Mouse (Mus musculus) C3H10T1/2 (cell line): ENCODE measurements around the gene Ogg1. TPM values are rescaled to one million over a fixed set of nuclear protein-coding genes. Genes with fewer than 3 reads are reported as not detected.

ENCODE experiments used
- polyA plus RNA-seq, 2 experiments: library from polyadenylated mRNA; unstranded; fragments of >200 nt; fragmentation: generic; extraction: Trizol; gene quantifications; one replicate each; pipeline ENCODE4 v1.2.1; 2012; ENCODE audit warnings: missing spikeins in 2 of 2

Ogg1 gene
- 10 to 100 TPM; 11.4 to 15.7 TPM for polyA plus RNA-seq

DNA sequence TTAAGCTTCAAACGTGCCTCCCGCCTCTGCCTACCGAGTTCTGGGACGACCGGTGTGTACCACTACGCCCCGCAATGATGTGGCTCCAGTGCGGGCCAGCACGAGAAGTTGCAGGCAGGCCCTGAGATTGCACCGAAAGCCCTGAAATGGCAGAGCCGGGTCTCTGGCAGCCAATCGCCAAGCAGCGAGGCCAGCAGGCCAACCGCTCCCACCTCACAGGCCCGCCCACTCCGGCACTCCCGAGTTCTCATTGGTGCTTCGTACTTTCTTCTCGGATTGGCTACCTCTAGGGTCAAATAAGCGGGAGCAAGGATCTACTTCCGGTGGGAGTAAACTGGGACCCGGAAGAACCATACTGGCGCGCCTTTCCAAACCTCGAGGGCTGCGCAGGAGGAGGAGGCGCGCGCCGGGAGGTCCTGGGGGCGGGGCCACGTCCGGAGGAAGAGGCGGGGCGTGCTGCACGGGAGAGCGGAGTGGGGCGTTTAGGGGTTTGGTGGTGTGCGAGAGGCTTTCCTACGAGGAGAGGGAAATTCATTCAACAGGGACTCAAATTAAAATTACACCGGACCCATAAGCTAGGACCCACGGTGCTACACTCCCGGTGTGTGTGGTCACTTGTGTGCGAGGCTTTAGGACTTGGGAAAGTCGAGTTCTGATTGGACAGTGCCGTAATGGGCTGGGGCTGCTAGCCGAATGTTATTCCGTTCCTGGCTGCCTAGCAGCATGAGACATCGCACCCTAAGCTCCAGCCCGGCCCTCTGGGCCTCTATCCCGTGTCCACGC lies at the start of gene Ogg1:
TSS of gene Ogg1 (plus strand) at position 440 of the 783 bp plus-strand sequence.

GRCm38 (mm10) chr6:113282101-113282802 lies 44.5 kb upstream of the Ogg1 start, which contains the start of gene Cpne9:
TSS of gene Cpne9 (plus strand) at chr6:113282307.

DNA sequence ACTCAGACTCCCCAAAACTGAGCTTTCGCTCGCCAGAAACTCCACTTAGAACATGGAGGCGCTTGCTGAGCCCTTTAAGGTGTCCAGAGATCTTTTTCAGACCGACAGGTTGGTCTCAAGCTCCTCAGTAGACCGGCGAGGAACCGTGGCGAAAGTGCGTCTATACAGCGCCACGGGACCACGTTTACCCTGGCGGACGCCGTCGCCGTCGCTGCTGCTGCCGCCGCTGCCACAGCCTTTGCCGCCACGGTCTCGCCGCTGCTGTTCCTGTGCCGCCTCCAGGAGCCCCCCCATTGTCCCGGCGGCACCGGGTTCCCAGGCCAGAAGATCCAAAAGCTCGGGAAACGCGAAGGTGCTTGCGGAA lies 19.8 kb upstream of the Ogg1 start, which contains the start of gene Brpf1:
TSS of gene Brpf1 (plus strand) at position 152 of the 364 bp plus-strand sequence.

DNA sequence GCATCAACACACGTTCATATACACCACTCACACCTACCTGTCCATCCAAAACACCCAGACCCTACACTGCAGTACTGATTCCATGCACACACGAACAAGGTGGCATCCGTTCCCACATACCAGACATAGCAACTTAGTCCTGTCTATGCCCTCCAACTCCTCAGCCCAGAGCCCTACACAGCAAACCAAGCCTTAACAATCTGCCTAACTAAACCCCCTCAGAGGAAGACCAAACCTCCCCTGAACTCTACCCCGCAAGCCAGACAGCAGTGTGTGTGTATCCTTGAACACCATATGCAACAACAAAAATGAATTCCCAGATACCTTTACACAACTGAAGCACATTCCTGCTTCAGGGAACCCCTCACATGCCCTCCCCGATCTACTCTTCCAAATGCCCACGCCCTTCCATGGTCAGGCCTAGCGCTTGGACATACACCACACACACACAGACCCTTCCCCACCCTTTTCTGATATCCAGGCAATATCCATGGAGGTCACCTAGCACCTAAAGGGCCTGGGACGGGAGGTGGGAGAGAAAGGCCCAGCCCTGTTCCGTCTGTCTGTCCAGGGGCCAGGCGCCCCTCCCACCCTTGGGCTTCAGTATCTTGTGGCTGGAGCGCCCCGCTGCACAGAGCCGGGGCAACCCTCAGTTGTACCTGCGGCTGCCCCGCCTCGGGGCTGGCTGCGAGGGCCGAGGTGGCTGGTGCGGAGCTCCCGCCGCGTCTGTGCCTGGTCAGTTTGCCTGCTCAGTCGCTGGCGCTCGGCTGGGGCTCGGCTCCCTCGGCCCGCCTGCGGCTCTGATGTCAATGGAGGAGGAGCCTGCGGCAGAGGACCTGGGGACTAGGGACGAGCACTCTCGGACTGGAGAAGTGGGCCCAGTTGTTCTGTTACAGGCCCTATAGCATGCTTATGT lies 16.7 kb downstream of the Ogg1 start, which contains the start of gene Camk1:
TSS of gene Camk1 (minus strand) at position 808 of the 916 bp plus-strand sequence.

GRCm38 (mm10) chr6:113377496-113378385 lies 51.0 kb downstream of the Ogg1 start, which contains the start of the genes Tada3 and Arpc4:
TSS of gene Tada3 (minus strand) at chr6:113377883.
TSS of gene Arpc4 (plus strand) at chr6:113378115.

Other genes starting within 250 kb of the Ogg1 start
- gene Setd5, start 249.6 kb upstream of the Ogg1 start, polyA plus RNA-seq: 10 to 100 TPM in 1 of 2 experiments, 1 to 10 TPM in 1; 1.6 to 19.1 TPM
- 10 to 100 TPM in 1 of 2 experiments, 1 to 10 TPM in 1; 1.7 to 10.5 TPM for gene Lhfpl4, start 131.6 kb upstream of the Ogg1 start, polyA plus RNA-seq
- 10 to 100 TPM; 20.4 to 29.4 TPM for gene Mtmr14, start 89.1 kb upstream of the Ogg1 start, polyA plus RNA-seq
- under 1 TPM; 0.06 to 0.08 TPM for gene Cpne9, start 44.7 kb upstream of the Ogg1 start, polyA plus RNA-seq
- 10 to 100 TPM in 1 of 2 experiments, 1 to 10 TPM in 1; 3.4 to 11.1 TPM for gene Brpf1, start 19.8 kb upstream of the Ogg1 start, polyA plus RNA-seq
- gene Camk1, start 17.0 kb downstream of the Ogg1 start, polyA plus RNA-seq: 100 to 1,000 TPM in 1 of 2 experiments, 10 to 100 TPM in 1; 64.5 to 122 TPM
- 10 to 100 TPM; 27.6 to 50.9 TPM for gene Tada3, start 50.9 kb downstream of the Ogg1 start, polyA plus RNA-seq
- 100 to 1,000 TPM; 222 to 331 TPM for gene Arpc4, start 51.1 kb downstream of the Ogg1 start, polyA plus RNA-seq
- 1 to 10 TPM in 1 of 2 experiments, under 1 TPM in 1; 0.75 to 7.1 TPM for gene Ttll3, start 62.3 kb downstream of the Ogg1 start, polyA plus RNA-seq
- 10 to 100 TPM in 1 of 2 experiments, 1 to 10 TPM in 1; 7.3 to 13.4 TPM for gene Rpusd3, start 92.4 kb downstream of the Ogg1 start, polyA plus RNA-seq
- gene Cidec, start 108.8 kb downstream of the Ogg1 start, polyA plus RNA-seq: not detected
- gene Jagn1, start 115.6 kb downstream of the Ogg1 start, polyA plus RNA-seq: 10 to 100 TPM; 43.5 to 47.0 TPM
- gene Il17re, start 131.5 kb downstream of the Ogg1 start, polyA plus RNA-seq: under 1 TPM; 0.02 to 0.09 TPM
- 10 to 100 TPM; 54.5 to 79.0 TPM for gene Il17rc, start 144.5 kb downstream of the Ogg1 start, polyA plus RNA-seq
- 1 to 10 TPM in 1 of 2 experiments, under 1 TPM in 1; 0.23 to 3.3 TPM for gene Creld1, start 156.3 kb downstream of the Ogg1 start, polyA plus RNA-seq
- under 1 TPM; 0.01 to 0.06 TPM for gene Prrt3, start 175.0 kb downstream of the Ogg1 start, polyA plus RNA-seq
- 10 to 100 TPM; 19.3 to 81.3 TPM for gene Emc3, start 204.7 kb downstream of the Ogg1 start, polyA plus RNA-seq
- 1 to 10 TPM in 1 of 2 experiments, under 1 TPM in 1; 0.62 to 2.8 TPM for gene Fancd2, start 204.7 kb downstream of the Ogg1 start, polyA plus RNA-seq